Mouse (Mus musculus) spleen, postnatal 4 days (tissue): ENCODE measurements around the gene Ampd2.
A peak's percentile ranks its signal among the peaks of the same experiment; 100 is the strongest.

Experiments
- DNase-seq, 2 experiments: peaks; one replicate each; pipeline ENCODE4 v3.0.0; 2022; ENCODE audit warnings: low spot score in 2 of 2

The Ampd2 gene

DNA sequence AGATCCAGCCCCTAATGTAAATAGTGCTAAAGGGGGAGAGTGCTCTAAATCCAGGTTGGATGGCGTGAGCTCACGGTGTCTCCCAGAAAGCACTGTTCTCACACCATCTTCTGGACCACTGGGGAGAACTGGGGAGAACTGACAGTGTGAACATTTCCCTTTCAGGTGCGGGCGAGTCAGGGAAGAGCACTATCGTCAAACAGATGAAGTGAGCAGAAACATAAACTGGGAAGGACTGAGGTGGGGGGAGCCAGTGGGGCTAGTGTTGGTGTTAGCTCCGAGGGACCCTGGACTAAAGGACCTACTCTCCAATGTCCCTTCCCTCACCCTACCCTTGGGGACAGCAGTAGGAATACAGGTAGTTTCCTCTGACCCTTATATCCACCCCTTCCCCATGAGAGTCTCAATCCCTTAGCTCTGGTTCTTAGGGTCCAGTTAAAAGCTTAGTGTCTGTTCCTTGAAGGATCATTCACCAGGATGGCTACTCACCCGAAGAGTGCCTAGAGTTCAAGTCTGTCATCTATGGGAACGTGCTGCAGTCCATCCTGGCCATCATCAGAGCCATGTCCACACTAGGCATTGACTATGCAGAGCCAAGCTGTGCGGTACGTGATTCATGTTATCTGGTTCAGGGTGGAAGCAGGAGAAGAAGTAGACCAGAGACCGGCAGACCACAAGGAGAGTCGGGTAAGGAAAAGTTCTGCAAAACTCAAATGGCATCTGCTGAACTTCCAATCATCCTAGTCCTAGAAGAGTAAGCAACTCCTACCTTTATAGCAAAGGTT is 8.7 kb upstream of the Ampd2 start:
- DNase-seq = peak in 1 of 2 experiments; percentile 59

DNA sequence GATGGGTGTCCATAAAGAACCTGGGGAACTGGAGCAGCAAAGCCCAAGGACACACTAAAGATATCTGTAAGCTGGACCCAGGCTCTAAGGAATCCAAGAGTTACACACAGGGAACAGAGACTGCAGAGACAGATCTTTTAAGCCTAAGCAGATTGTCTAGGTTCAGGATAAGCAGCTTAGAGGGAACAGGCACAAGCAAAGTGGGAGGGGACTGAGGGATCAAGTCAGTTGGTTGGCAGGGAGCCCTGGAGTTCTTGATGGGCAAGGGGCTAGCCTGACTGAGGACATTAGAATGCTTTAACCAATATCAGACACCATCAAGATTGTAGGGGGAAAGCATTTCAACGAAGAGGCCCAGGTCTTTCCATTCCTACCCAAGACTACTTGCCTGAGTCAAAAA is 7.7 kb upstream of the Ampd2 start:
- no peak for DNase-seq

DNA sequence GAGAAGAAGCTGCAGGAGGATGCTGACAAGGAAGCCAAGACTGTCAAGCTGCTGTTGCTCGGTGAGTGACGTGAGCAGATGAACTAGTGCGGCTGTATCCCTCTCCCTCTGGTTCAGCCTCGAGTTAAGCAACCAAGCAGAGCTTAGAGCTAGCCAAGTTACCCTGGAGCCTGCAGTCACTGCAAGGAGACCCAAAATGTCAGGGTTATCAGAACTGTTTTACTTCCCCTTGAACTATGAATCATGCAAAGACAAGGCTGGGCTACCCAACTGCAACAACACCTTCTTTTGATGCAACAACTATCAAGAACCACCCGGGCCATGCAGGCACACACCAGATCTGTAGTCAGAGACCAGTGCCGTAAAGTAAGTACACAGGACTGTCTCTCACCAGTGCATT is 6.9 kb upstream of the Ampd2 start:
- peak in 1 of 2 experiments; percentile 57 for DNase-seq

DNA sequence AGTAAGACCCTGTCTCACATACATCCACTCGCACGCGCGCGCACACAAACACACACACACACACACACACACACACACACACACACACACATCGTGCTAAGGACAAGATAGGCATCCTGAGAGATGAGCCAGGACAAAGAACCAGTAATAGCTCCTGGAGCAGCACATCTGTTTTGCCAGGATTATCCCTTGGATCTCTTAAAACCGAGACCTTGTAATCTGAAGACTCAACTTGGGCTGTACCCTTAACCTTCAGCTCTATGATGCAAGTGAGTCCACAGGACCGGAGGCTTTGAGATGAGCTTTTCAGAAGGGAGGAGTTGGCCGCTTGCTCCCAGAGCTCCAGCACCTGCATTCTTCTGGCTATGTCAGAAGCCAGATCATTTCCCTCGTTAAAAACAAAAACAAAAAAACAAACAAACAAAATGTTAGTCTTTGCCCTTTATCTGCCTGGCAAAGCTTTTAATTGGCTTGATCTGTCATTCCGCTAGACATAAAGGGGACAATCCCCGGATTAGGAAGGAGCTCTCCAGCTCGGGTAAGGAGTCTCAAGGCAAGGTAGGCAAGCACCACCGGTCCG is 6.2 kb upstream of the Ampd2 start, which contains the start of gene Gnat2:
Gene Gnat2, plus strand, starts transcription at position 254 of the 580 bp plus-strand sequence.
- DNase-seq = no peak

DNA sequence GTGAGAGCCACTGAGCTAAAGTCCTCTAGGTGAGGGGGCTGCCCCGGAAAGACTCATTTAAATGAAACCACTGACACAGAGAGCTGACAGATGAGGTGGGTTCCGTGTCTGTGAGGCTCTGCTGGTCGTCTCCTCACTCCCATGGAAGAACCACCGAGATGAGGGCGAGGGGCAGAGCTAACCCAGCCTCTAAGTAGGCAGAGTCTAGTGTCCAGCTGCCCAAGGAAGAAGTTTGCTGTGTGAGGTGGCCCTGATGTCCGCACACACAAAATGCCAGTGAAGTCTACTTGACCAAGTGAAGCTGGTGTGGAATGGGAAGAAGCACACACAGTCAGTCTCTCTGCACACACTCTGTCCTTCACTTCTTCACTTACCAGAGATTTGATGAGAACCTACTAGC is 5.6 kb upstream of the Ampd2 start:
- DNase-seq = peak in 1 of 2 experiments; percentile 55

DNA sequence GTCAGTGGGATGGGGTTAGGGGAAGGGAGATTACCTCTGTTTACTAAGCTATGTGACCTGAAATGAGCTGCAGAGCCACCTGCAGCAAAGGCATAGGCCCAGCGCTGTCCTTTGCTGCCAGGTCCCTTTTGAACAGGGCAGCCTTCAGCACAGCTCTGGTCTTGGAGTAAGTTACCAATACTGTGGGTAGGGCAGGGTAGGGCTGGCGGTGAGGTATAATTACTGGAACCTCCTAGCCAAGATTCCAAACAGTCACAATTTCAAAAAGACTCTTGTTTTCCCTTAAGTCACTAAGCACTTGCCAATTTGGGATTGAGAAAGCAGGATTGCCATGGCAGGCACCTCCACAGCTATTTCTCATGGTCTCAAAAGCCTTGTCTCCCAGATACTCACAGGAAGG is 4.1 kb upstream of the Ampd2 start:
- DNase-seq = no peak

DNA sequence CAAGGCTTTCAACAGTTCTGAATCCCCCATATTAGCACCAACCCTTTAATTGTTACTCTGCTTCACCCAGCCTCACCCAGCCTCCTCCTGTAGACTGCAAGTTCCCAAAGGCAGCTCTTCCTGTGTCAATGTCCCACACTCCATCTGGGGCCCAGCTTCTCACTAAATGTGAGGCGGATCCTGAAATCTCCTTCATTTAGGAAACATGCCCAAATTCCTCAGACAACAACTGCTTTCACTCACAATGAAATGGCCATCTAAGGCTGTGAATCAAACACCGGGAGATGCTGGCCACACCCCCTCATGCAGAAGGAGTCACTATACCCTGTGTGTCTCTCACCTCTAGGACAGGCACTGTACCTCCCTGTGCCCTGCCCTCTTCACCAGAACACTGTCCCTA is 3.5 kb upstream of the Ampd2 start:
- no peak for DNase-seq

DNA sequence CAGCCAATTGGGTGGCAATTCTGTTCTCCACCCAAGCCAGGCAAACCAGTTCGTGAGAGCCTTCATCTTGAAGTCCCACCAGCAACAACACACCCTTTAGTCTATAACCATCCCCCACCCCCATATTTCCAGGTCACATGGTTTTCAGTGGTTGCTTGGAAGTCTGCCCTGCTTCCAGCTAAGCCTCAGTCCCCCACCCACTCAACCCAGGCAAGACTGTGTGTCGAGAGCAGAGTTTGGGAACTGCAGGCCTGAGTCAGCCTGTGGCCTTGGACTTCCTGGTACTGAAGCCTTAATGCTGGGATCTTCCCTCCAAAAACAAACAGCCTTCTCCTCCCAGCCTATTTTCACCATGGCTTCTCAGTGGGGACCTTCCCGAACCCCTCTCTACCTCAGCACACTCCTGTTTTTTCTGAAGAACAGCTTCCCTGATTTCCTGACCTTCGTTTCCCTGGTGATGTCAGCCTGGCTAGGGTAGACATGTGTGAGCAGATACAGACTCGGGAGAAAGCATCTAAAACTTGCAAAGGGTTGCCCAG is 2.5 kb upstream of the Ampd2 start:
- no peak for DNase-seq

DNA sequence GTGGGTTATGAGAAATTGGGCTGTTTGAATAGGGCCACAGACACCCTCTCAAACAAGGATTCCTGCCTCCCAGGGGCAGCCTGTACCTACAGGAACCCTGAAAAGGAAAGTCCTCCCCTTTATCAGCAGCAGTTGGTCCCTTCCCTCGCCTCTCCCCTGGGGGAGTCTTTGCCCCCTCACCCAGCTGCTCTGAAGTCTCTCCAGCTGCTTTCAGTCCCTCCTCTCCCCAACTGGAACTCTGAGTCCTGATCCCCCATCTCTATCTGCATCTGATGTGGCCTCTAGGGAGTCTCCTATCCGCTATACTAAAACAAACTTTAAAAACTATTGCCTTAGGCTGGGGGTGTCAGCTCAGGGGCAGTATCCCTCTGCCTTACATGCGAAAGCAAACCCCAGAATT is 878 bp upstream of the Ampd2 start:
- DNase-seq = no peak

DNA sequence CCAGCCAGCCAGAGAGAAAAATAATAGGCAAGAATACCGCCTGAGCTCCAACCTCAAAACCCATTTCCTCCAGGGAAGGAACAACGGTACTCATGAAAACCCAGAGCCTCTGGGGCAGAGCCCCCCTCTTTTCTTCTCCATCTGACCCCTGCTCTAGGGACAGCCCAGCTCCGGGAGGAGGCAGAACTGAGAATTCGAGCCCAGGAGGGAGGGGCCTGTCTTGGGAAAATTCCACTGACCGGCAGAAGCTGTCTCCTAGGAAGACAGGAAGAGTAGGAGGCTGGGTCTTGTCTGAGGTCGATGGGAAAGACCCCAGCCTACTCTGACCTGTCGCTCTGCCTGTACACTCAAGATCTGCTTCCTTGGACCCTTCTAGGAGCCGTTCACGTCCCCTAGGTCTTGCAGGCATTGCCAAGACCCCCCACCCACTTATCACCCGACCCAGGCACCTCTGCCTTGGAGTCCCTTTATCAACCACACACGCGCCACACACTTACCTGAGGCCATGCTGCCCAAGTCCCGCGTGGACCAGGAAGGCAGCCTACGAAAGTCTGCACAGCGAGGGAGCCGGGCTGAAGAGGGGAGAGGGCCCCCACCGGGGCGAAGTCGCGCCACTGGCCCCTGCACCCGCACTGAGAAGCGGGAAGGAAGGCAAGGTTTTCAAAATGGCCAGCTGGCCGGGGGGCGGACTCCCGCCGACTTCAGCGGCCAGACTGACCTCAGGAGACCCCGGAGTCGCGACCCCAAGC is 556 bp downstream of the Ampd2 start:
- peak in 1 of 2 experiments; percentile 41 for DNase-seq

DNA sequence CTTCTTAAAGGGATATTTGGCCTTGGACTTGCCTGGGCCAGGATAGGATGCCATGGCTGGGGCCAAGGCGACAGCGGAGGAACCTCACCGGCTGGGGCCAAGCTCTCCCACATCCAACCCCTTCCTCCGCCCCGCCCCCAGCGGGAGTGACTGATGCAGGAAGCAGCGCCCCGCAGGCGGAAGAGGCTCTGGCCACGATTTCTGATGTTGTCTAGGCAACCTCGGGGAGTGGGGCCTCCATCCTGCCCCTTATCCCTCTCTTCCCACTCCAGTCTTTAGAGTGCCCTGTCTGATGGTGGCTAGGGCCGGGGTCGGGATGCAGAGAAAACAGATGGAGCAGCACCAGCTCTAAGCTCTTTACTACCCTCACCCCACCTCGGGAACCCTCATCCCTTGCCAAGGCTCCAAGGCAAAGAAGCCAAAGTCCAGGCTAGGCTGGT is 1.1 kb downstream of the Ampd2 start:
- peak; percentile 85 to 92 for DNase-seq

DNA sequence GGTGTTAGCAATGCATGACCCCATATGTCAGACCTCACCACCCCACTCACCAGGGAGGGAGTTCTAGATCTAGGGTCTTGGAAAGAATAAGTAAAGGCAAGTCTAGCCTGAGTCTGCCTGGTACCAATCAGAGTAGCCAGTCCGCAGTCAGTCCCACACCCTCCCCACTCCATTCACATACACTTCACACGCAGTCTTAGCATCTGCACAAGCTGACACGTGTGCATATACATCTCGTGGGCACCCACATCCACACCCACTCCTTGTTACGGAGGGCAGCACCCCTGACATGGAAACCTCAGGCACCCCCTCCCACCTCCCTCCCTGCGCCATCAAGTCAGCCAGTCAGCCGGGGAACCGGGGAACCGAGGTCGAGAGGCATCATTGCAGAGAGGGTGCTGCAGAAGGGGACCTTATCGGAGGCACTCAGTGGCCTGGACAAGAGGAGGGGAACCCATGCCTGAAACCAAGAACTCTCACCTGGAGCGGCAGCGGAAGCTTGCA is 1.6 kb downstream of the Ampd2 start:
- no peak for DNase-seq

DNA sequence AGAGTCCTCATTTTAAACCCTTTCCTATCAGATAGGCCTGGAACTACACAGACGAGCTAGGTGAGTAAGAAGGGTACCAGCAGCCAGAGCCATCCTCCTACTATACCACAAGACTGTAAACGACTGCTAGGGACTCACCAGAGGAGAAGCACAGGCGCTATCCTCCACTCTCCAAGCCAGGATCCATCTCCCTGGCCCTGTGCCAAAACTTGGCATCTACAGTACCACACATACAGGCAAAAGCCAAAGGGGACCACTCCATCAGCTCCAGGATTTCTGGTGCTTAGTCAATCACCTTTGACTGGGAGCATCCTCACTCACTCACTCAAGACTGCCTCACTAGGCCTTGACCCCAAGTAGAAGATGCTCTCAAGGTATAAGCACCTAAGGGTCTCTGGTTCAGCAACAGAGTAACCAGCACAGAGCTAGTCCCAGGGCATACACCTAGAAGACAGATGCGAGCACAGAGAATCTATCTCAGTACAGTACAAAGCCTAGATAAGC is 2.5 kb downstream of the Ampd2 start:
- no peak for DNase-seq

DNA sequence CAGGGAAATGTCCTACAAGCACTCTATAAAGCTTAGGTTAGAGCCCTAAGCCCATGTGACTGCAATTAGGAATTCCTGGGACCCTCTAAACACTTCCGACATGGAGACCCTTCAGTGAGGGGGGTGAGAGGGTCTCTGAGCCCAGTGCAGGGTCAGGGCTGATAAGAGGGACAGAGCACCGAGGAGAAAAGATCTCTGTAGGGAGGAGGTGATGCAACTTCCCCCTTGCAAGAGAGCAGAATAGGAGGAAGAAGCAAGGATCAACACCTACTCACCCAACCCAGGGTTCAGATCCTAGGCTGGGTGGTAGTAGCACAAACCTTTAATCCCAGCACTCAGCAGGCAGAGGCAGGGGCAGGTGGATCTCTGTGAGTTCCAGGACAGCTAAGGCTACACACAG is 3.3 kb downstream of the Ampd2 start:
- no peak for DNase-seq

DNA sequence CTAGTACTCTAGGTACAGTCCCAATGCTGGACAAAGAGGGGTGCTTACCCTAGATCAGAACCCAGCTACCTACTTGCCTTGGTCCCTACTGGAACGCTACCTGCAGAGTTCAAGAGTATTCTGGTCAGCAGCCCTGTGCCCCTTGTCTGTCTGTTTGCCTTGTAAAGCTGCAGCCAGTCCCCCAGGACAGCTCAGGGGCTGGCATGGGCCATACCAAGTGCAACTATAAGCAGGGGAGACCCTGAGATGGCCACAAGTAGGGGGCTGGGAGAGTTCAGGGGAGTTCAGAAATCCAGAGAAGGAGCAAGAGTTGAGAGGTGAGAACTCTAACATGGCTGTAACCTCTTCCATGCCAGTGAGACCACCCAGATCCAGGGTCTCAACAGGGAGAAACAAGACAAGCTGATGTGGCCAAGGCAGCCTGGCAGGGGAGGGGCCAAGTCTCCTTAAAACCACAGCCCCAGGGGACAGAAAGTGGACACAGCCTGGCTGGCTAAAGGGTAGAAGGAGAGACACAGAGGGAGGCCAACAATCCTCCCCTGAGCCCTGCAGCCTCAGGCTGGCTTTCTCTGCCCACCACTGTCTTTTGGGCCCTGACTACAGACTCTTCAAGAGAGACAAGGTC is 4.1 kb downstream of the Ampd2 start:
- no peak for DNase-seq

DNA sequence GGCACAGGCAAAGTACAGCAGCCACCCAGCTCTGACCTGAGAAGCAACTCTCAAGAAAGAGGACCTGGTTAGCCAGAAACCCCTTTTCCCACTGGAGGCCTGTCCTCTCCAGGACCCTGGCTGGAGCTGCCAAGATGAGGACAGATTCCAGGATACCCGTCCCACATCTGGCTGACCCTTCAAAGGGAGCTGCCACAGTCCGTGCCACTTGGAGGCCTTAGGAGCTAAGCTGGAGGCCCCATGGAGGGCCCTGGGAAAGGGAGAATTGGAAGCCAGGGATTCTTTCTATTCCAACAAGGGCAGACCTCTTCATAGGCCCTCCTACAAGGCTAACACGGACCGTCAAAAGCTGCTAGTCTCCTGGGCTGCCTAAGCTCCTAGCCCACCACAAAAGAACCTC is 4.8 kb downstream of the Ampd2 start:
- no peak for DNase-seq

DNA sequence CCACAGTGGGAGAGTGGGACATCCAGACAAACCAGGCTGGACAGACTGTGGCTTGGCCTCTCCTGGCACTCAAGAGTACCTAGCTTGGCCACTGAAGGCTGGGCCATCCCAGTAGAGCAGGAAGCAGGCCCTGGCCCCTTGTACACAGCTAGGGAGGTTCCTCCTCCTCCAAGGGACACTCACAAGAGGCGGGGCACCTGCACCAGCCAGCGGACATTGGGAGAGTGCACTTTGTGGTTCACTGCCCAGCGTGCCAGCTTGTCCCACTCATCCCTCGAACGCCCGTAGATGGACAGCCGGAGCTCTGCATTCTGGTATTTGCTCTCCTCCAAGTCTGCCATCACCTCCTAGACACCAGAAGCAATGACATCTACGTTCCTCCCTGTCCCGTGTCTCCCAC is 9.6 kb downstream of the Ampd2 start:
- no peak for DNase-seq

DNA sequence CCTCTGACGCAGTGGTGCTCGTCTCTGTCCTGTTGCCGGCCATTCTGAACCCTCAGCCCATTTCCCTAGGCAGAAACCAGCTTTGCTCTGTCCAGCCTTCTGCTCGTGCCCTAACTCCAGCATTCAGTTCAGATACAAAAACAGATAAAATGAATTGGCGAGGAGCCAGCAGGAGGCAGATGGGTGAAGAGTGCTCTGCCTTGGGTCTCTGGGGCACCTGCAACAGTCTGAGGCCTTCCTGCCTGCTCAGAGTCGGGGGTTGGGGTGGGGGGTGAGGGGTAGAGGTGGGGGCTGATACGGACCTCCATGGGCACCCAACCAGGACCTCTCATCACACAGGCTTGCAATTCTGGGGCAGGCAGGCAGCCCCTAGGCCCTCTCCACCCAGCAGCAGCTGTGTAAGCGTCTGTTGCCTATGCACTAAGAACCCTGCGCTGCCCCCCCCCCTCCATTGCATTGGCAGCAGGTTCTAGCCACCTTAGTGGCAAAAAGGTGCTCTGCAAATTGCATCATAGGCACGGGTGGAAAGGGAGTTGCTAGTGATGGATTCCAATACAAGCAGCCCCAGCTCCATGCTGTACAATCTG is 13.4 kb downstream of the Ampd2 start:
- no peak for DNase-seq

DNA sequence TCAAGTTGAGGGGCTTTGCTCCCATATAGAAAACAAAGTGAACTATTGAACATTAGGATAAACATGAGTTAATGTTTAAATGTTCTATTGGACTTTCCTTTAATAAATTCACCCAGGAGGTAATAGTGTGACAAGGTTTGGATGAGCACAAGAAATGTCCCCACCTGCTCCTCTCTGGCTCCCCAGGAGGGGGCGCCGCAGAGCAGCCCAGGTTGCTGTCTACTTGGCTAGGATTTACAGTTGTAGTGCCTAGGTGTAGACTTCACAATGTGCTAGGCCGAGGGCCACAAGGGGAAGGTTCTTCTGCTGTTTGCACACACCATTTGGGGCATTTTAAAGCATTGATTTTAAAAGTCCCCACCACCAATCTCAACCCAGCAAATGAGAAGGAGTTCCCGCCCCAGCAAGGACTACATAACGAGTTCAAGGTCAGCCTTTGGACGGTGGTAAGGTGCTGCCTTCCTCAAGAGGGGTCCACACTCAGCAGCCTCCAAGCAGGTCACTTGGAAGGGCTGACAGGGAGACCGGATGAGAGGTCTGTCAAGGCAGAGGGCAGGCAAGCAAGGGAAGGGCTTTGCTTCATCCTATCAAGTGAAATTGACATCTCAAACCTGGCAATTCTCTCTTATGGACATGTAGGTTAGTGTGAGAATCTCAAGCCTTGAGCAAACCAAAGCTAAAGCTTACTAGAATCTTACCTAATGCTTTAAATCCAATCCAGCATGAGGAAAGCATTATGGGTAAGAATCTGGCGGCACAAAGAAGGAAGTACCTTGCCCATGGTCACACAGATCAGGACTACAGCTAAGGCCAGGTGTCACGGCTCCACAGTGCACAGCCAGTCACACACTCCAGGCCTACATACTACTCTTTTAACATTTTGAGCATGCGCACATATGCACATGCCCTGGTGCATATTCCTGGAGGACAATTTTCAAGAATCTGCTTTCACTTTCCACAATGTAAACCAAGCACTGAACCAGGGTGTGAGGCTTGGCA is 15.9 kb downstream of the Ampd2 start:
- DNase-seq = peak; percentile 77 to 91
